Mouse (Mus musculus) G1E (cell line): Measurements from ENCODE around the gene Hivep3.

ENCODE experiments used
- CTCF ChIP-seq: IDR thresholded peaks from 2 replicates; pipeline ENCODE4 v1.5.1; 2012; ENCODE audit warnings: low read depth, low read length, inconsistent platforms, mixed read lengths
- TAL1 ChIP-seq: conservative IDR thresholded peaks from 2 replicates; pipeline ENCODE4 v1.6.1; 2012; ENCODE audit warnings: low read depth, low read length, inconsistent platforms, mixed read lengths

DNA sequence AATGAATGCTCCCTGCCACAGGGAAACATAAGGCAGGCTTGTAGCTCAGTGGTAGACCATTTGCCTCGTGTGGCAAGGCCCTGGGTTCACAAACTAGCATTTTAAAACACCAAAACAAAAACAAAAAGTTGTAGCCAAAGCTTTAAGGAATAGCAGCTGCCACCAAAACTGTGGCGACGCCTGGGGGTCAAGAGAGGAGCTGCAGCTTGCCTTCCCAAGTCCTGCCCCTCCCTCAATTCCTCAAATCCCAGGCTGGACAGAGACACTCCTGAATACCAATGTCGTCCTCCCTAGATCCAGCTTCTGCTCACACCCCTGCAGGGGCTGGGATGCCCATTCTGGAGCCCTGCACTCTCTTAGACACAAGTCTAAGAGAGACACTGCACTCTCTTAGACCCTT, 453.4 kb downstream of the Hivep3 start:
- TF ChIP-seq CTCF (no peak), TAL1 (no peak)
